Mouse (Mus musculus) left cerebral cortex, adult 8-10 months (tissue): Measurements from ENCODE around the gene Hcfc1. TPM values are rescaled to one million over a fixed set of nuclear protein-coding genes. Genes with fewer than 3 reads are reported as not detected.
A peak's percentile ranks its signal among the peaks of the same experiment; 100 is the strongest.

Experiments used
- DNase-seq, 2 experiments: peaks; one replicate each; pipeline ENCODE4 v3.0.0; 2022; ENCODE audit warnings: low spot score in 2 of 2
- total RNA-seq, 4 experiments: library from RNA; stranded (reverse); gene quantifications; 2 replicates each; pipeline ENCODE4 v1.2.4; 2022

The Hcfc1 gene
- total RNA-seq, 4 experiments from 2014 or later = 67.9 to 78.7 (median 72.5) TPM

- DNase-seq = no peak
Observed at GRCm38 (mm10) chrX:73942294-73942693, 23.9 kb downstream of the Hcfc1 start.

DNA sequence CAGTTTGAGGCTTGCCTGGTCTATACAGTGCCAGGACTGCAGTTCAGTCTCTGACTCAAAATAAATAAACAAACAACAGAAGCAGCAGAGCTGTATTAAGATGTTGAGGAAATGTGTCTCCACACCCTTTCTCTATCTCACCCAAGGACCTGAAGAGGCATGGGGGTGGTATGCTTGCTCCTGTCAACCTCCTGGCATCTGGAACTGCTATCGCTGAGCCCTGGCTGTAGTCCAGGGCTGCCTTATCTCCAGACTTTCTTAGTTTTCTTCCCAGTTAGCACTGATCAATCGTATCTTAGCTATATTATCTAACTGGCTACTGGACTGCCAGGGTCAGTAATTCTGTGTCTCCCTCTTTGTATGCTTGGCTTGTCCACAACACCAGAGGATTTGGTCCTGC lies 24.3 kb downstream of the Hcfc1 start:
- no peak for DNase-seq

DNA sequence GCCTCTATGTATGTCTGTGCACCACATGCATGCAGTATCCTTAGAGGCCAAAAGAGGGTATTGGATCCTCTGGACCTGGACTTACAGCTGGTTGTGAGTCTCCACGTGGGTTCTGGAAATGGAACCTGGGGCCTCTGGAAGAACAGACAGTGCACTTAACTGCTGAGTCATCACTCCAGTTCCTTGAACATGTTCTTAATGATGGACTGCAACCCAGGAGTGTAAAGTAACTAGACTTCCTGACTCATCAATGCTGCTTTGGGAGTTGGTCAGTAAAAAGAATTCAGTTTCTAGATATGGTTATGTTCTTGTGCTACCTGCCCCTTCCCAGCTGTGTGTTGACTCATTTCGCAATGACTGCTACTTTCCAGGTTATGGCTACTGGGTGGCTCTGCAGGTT lies 34.3 kb downstream of the Hcfc1 start:
- no peak for DNase-seq

GRCm38 (mm10) chrX:73930402-73931062 lies 35.6 kb downstream of the Hcfc1 start, which contains the start of gene Renbp:
Gene Renbp, minus strand, starts transcription at chrX:73930850.
- DNase-seq = no peak

DNA sequence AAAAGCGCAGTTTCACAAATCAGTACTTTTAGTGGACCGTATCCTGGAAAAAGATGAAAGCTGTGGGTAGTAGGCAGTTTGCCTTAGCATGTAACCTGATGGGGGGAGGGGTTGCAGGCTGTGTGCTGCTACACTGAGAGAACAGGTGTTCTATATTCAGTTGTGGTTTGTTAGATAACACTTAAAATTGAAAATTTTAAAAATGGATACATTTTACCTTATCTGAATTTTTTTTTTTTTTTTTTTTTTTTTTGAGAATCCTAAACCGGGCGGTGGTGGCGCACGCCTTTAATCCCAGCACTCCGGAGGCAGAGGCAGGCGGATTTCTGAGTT lies 43.6 kb downstream of the Hcfc1 start:
- no peak for DNase-seq

DNA sequence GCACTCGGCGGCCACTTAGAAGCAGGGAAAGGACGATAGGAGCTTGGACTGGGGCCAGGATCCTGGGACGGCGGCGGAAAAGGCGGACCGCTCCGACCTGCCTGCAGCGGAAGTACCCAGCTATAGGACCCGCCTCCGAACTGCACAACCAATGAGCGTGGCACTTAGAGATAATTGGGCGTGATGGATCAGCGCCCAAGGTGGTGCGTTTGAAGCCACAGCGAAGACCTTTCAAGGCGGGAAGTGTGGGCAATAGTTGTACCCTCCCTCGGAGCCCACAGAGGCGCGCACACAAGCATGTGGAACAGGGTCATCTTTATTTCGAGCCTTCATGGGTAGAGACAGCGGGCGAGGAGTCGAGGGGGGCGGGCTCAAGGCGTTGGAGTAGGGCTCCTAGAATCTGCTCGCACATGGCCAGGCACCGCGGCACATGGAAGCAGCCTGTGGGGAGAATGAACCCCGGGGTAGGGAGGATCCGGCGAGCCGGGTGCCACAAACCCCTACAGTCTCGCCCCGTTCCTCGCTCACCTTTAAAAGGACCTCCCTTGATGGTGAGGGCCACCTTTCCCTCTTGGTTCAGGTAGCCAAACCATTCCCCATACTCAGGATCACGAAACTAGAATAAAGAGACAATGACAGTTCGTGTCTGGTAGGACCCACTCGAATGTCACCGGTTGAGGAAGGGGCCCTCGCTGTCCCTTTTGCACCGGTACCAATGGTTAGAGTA lies 44.2 kb downstream of the Hcfc1 start, which contains the start of the genes Arhgap4 and Naa10:
Gene Arhgap4, minus strand, starts transcription at position 48 of the 727 bp plus-strand sequence.
Gene Naa10, minus strand, starts transcription at position 122 of the 727 bp plus-strand sequence.
- peak; percentile 64 to 85 for DNase-seq

DNA sequence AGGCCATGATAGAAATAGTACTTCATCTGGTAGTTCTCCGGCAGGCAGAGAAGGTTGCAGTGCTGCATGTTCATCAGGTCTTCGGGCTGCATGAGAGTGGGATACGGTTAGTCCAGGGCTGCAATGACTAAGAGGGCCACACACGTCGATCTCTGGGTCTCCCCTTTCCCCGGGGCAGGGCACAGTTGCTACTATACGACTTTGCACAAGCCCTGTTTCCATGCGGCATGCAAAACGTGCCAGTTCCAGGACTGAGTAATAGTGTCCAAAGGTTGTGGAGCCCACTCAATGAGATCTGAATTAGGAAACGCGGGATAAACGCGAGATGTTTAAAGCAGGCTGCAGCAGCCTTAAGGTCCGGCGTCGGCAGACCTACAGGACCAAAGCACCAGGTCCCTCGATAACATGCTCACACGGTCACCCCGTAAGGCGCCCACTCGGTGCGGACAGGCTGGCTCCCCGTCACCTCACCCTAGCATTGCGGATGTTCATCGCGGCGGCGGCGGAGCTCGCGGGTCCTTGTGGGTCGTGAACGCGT lies 44.8 kb downstream of the Hcfc1 start:
- peak in 1 of 2 experiments; percentile 6 for DNase-seq

DNA sequence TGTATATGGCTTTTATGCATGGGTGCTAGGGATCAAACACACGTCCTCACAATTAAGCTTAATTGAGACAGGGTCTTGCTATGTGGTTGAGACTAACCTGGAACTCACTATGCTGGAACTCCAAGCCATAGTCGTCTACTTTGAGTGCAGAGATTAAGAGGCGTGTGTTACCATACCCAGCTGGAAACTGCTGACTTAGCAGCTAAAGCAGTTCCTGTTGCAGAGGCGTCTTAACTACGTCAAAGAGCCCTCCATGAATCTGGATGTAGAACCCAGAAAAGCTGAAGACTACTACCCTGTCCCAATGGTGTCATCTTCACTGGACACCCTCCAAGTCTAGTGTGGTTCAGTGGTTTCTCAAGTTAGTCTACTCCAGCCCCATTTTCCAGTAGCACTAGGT lies 47.5 kb downstream of the Hcfc1 start:
- no peak for DNase-seq

GRCm38 (mm10) chrX:73916945-73917344 lies 49.2 kb downstream of the Hcfc1 start:
- DNase-seq = no peak

DNA sequence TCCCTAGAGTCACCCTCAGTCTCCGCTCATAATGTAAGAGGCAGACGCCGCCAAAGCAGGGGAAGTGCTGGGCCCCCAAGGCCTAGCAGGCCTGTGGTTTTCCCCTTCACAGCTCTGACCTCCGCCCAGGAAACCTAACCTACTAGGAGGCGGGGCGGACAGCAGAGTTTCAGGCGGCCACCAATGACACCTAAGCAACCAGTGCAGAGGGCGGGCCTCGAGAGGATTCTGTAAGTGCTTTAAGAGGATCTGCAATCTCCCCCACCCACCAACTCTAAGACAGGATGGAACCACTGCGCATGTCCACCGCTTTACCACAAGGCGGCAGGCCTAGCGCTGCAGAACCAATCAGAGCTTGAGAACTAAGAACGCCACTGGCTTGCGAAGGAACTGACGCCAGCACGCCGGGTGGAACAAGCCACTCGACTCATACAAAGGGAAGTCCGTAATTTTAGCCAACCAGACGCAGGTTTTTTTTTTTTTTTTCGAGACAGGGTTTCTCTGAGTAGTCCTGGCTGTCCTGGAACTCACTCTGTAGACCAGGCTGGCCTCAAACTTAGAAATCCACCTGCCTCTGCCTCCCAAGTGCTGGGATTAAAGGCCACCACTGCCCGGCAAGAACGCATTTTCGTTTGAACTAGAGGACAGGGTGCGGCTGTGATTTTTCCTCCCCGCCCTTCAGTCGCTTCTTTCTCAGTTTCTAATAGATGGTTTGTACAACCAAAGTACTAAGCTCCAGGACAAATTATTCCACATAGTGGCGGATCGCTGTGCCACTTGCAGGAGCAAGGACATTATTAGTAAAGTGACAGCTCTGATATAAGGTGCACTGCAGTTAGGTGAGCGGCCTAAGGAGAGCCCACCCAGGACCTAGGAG lies 51.1 kb downstream of the Hcfc1 start:
- DNase-seq = peak; percentile 58 to 91

GRCm38 (mm10) chrX:73911588-73911987 lies 54.6 kb downstream of the Hcfc1 start:
- DNase-seq = no peak

GRCm38 (mm10) chrX:73911156-73911555 lies 55.0 kb downstream of the Hcfc1 start:
- DNase-seq = no peak

DNA sequence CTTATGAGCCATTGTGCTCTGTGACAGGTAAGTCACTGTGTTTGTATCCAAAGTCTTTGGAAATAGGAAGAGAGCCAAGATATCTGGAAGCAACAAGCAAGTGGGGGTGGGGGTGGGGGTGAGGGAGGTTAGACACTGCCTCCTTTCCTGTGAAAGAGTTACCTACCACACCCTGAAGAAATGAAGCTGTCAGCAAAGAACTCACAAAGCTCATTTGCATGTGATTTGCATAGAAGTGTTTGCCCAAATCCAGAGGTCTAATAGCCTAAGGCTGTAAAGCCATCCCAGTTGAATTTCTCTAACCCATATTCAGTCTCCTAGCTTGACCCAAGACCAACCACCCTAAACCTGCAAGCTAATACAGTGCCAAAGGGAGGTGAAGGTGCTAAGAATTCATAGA lies 55.7 kb downstream of the Hcfc1 start:
- no peak for DNase-seq

- DNase-seq = no peak
Observed at GRCm38 (mm10) chrX:73910049-73910448, 56.1 kb downstream of the Hcfc1 start.

DNA sequence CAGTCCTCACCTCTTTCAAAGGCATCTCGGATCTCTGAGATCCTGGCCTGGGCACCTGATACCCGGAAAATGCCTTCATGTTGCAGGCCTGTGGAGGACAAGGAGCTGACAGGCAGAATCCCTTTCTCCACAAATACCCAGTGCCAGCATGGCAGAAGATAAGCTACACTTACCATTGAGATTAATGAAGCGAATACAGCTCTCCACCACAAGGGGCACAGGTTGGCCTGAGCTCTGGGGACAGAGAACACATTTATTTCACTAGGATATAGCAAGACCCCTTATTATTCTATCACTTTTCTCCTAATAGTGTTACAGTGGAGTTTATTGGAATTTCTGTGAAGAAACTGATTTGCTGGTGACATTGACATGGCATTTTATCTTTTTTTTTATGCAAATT lies 68.2 kb downstream of the Hcfc1 start:
- no peak for DNase-seq

DNA sequence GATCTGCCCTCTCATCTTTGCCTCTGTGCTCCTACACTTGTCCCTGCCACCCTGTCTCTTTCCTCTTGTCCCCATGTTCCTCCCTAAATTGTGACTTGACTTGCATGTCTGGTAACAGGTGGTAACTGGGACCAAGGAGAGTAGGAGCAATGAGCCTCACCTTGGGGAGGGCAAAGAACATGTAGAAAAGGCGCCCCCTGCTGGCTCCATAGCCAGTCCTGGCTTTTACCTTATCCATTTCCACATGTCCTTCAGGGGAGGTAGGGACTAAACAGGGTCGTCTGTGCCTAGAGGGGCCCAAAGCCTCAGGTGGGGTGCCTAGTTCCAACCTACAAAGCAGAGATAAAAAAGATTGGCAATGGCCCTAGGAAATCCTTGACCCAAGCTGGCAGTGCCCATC lies 70.4 kb downstream of the Hcfc1 start, which contains the start of gene L1cam:
Gene L1cam, minus strand, starts transcription at position 387 of the 400 bp plus-strand sequence.
- DNase-seq = peak in 1 of 2 experiments; percentile 25

GRCm38 (mm10) chrX:73892833-73893232 lies 73.3 kb downstream of the Hcfc1 start:
- no peak for DNase-seq
